Comparison of ENCODE assay signal across 23 mouse cellular contexts in genomic region chr15:92042538-92042937, GRCm38 (mm10). TPM values are rescaled to one million over a fixed set of nuclear protein-coding genes. Genes with fewer than 3 reads are reported as not detected.
DNase-seq lines count a peak whose midpoint lies in the region; ATAC-seq and TF ChIP-seq lines count a peak whose summit lies in the region.
"Had no signal": no experiment of that assay in that cellular context is flagged by ENCODE, and none has a peak within 500 bp of the region (broad histone marks: within the 10 kb centered on the region; RNA-seq: fewer than 3 reads in every experiment).

No protein-coding gene starts in this region.

- intact Hi-C loops in left cerebral cortex, postnatal 4 days (cut with DNase I) = no loop called here
- intact Hi-C loops in left cerebral cortex, postnatal 25 days (cut with DNase I) = no loop called here

- H3K9me3 ChIP-seq in forebrain, embryonic 14.5 days (replicated peaks; ENCODE audit: control insufficient read depth, low read length) = no peaks in the 10 kb centered on the region
- H3K9me3 ChIP-seq in forebrain, embryonic 11.5 days (ENCODE audit: control insufficient read depth, low read length) = no peaks in the 10 kb centered on the region
- no peaks in the 10 kb centered on the region for H3K9me3 ChIP-seq in midbrain, postnatal 0 days (ENCODE audit: low read length)
- H3K9me3 ChIP-seq: embryonic facial prominence, embryonic 10.5 days; forebrain, embryonic 12.5 days; forebrain, embryonic 15.5 days had no signal

- WGBS in forebrain, embryonic 14.5 days = 74% methylated on average over 5 of the region's 5 CpGs
- 94% methylated on average over 5 of the region's 5 CpGs for WGBS in forebrain, embryonic 11.5 days
- WGBS in midbrain, postnatal 0 days = 83% methylated on average over 5 of the region's 5 CpGs

- TF ChIP-seq CTCF in midbrain, postnatal 0 days (IDR thresholded peaks at IDR 0.05) = no peak

- H3K9ac ChIP-seq in forebrain, embryonic 14.5 days (ENCODE audit: low read length) = no peak overlapping the region
- no peak overlapping the region for H3K9ac ChIP-seq in forebrain, embryonic 11.5 days (ENCODE audit: low read length)
- no peak overlapping the region for H3K9ac ChIP-seq in midbrain, postnatal 0 days (replicated peaks; ENCODE audit: low read length, poor library complexity, severe bottlenecking)
- H3K9ac ChIP-seq: embryonic facial prominence, embryonic 12.5 days; forebrain, embryonic 12.5 days; forebrain, embryonic 15.5 days; forebrain, postnatal 0 days had no signal

- no peaks in the 10 kb centered on the region for H3K4me1 ChIP-seq in forebrain, embryonic 14.5 days (ENCODE audit: control insufficient read depth, insufficient read depth, low read length)
- H3K4me1 ChIP-seq in forebrain, embryonic 11.5 days (replicated peaks; ENCODE audit: control insufficient read depth, insufficient read depth, low read length) = no peaks in the 10 kb centered on the region
- H3K4me1 ChIP-seq in midbrain, postnatal 0 days (ENCODE audit: insufficient read depth, low read length) = no peaks in the 10 kb centered on the region
- H3K4me1 ChIP-seq: embryonic facial prominence, embryonic 10.5 days; embryonic facial prominence, embryonic 12.5 days; forebrain, embryonic 12.5 days; forebrain, embryonic 15.5 days had no signal

- no peaks in the 10 kb centered on the region for H3K36me3 ChIP-seq in forebrain, embryonic 14.5 days (ENCODE audit: control insufficient read depth, insufficient read depth, low read length)
- no peaks in the 10 kb centered on the region for H3K36me3 ChIP-seq in forebrain, embryonic 11.5 days (ENCODE audit: control insufficient read depth, insufficient read depth, low read length)
- no peaks in the 10 kb centered on the region for H3K36me3 ChIP-seq in midbrain, postnatal 0 days (ENCODE audit: insufficient read depth, low read length)
- H3K36me3 ChIP-seq: embryonic facial prominence, embryonic 10.5 days; embryonic facial prominence, embryonic 12.5 days; forebrain, embryonic 12.5 days; forebrain, embryonic 15.5 days; G1E had no signal

- peak; percentile 59 to 60 for DNase-seq in cerebellum, postnatal 10 days
- no peak for DNase-seq in cerebellum, adult 11 months
- DNase-seq in forebrain, embryonic 14.5 days (ENCODE audit: low spot score) = peak; percentile 10
- no peak for DNase-seq in forebrain, embryonic 11.5 days (ENCODE audit: low spot score)
- DNase-seq in left cerebral cortex, postnatal 4 days = peak; percentile 26
- DNase-seq in left cerebral cortex, postnatal 25 days (ENCODE audit: low spot score in 2 of 2) = no peak
- DNase-seq in midbrain, postnatal 0 days (ENCODE audit: low spot score) = no peak
- DNase-seq: adrenal gland, adult 8-10 months; adrenal gland, postnatal 14 days; adrenal gland, postnatal 36 days; B cell, adult 2 months; cerebellum, adult 18-20 months; cerebellum, adult 9-10 months; forebrain, postnatal 0 days had no signal

- H3K4me3 ChIP-seq in forebrain, embryonic 14.5 days (ENCODE audit: low read depth, low read length) = no peak overlapping the region
- H3K4me3 ChIP-seq in forebrain, embryonic 11.5 days (ENCODE audit: low read depth, low read length) = no peak overlapping the region
- no peak overlapping the region for H3K4me3 ChIP-seq in midbrain, postnatal 0 days (ENCODE audit: low read depth, low read length)
- H3K4me3 ChIP-seq: embryonic facial prominence, embryonic 10.5 days; embryonic facial prominence, embryonic 12.5 days; forebrain, embryonic 12.5 days; forebrain, embryonic 15.5 days had no signal

- no peak for ATAC-seq in forebrain, embryonic 14.5 days
- no peak for ATAC-seq in forebrain, embryonic 11.5 days (replicated peaks; ENCODE audit: low FRiP score)
- no peak for ATAC-seq in midbrain, postnatal 0 days (ENCODE audit: low FRiP score)
- ATAC-seq: activated CD4-positive, CD25-positive, alpha-beta regulatory T cell, adult 4 months; CD4-positive, CD25-positive, alpha-beta regulatory T cell, adult 4 months; forebrain, embryonic 15.5 days; forebrain, postnatal 0 days; Patski had no signal

- no peaks in the 10 kb centered on the region for H3K27me3 ChIP-seq in forebrain, embryonic 14.5 days (replicated peaks; ENCODE audit: control insufficient read depth, insufficient read depth, low read length)
- H3K27me3 ChIP-seq in forebrain, embryonic 11.5 days (ENCODE audit: control insufficient read depth, insufficient read depth, low read length) = no peaks in the 10 kb centered on the region
- H3K27me3 ChIP-seq in midbrain, postnatal 0 days (ENCODE audit: insufficient read depth, low read length) = no peaks in the 10 kb centered on the region
- H3K27me3 ChIP-seq: CH12.LX; embryonic facial prominence, embryonic 12.5 days; forebrain, embryonic 12.5 days; forebrain, embryonic 15.5 days; Patski had no signal

- no peak overlapping the region for H3K27ac ChIP-seq in forebrain, embryonic 14.5 days (ENCODE audit: low read depth, low read length)
- no peak overlapping the region for H3K27ac ChIP-seq in forebrain, embryonic 11.5 days (ENCODE audit: low read depth, low read length)
- no peak overlapping the region for H3K27ac ChIP-seq in midbrain, postnatal 0 days (ENCODE audit: low read depth, low read length)
- H3K27ac ChIP-seq: embryonic facial prominence, embryonic 10.5 days; embryonic facial prominence, embryonic 12.5 days; forebrain, embryonic 12.5 days; forebrain, embryonic 15.5 days had no signal

- H3K4me2 ChIP-seq in forebrain, embryonic 14.5 days (ENCODE audit: low read length) = no peak overlapping the region
- no peak overlapping the region for H3K4me2 ChIP-seq in forebrain, embryonic 11.5 days (ENCODE audit: low read depth, low read length, severe bottlenecking)
- no peak overlapping the region for H3K4me2 ChIP-seq in midbrain, postnatal 0 days (ENCODE audit: low read depth, low read length, poor library complexity, severe bottlenecking)
- H3K4me2 ChIP-seq: embryonic facial prominence, embryonic 12.5 days; forebrain, embryonic 12.5 days; forebrain, embryonic 15.5 days had no signal

RNA-seq across cellular contexts. Expression of gene Cntn1, which starts 8.4 kb away (rescaled TPM):
- 23.4 and 32.5 TPM in 2 replicates for polyA plus RNA-seq in forebrain, embryonic 14.5 days (2014; fragmentation: Nextera tagmentation; extraction: Ambion mirVana)
- polyA plus RNA-seq in forebrain, embryonic 11.5 days (2014; fragmentation: Nextera tagmentation; extraction: Ambion mirVana) = 2.3 and 2.8 TPM in 2 replicates
- 100 to 1,000 TPM; 285 to 319 TPM for total RNA-seq in left cerebral cortex, postnatal 4 days (2021)
- total RNA-seq in left cerebral cortex, postnatal 25 days (2021) = 100 to 1,000 TPM; 297 to 317 TPM
- total RNA-seq in midbrain, postnatal 0 days (2014; rRNA removed) = 283 and 300 TPM in 2 replicates
- 153 and 164 TPM in 2 replicates for polyA plus RNA-seq in midbrain, postnatal 0 days (2015; fragmentation: Nextera tagmentation; extraction: Ambion mirVana)
- total RNA-seq: CH12.LX had no signal
- polyA plus RNA-seq: CD4-positive, CD25-positive, alpha-beta regulatory T cell, adult 4 months; G1E; Patski had no signal

Comparison
In these comparisons a context has a peak if more than half of its experiments do, and no peak if none do; other contexts are left out.
1. DNase-seq: peak in cerebellum, postnatal 10 days (2 of 2), forebrain, embryonic 14.5 days (single experiment) and left cerebral cortex, postnatal 4 days (single experiment); none in cerebellum, adult 11 months (single experiment), forebrain, embryonic 11.5 days (single experiment), left cerebral cortex, postnatal 25 days (0 of 2) and midbrain, postnatal 0 days (single experiment).